Comparison of ENCODE assay signal across 10 mouse cellular contexts in the genomic region with DNA sequence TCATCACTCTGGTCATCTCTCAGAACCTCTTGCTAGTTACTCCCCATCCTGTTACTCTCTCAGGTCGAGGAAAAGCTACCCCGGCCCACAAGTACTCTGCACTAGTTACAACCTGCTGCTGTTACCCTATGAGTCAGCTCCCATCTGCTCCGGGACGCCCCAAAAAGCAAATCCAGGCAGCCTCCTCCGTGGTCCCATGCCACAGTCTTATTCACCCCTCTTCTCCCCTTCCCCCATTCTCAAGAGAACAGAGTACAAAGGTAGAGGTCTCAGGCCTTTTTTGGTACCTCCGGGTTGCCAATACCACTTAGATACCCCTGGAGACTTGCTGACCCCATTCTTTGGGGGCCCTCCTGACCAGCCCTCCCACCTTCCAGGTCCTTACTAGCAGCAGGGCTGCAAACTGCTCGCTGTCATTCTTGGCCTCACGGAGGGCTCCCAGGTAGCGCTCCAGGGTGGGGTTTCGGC. TPM values are rescaled to one million over a fixed set of nuclear protein-coding genes. Genes with fewer than 3 reads are reported as not detected.
DNase-seq lines count a peak whose midpoint lies in the region; ATAC-seq and TF ChIP-seq lines count a peak whose summit lies in the region.
"Had no signal": no experiment of that assay in that cellular context is flagged by ENCODE, and none has a peak within 500 bp of the region (broad histone marks: within the 10 kb centered on the region; RNA-seq: fewer than 3 reads in every experiment).

No protein-coding gene starts in this region.

- H3K36me3 ChIP-seq in heart, embryonic 12.5 days: peaks cover 42% of the 10 kb centered on the region
- peaks cover 41% of the 10 kb centered on the region for H3K36me3 ChIP-seq in limb, embryonic 12.5 days
- peaks cover 7% of the 10 kb centered on the region; the same call in 1 of the 2 replicates for H3K36me3 ChIP-seq in stomach, postnatal 0 days (ENCODE audit: control insufficient read depth, insufficient read depth, low read length)

- no peaks in the 10 kb centered on the region for H3K27me3 ChIP-seq in heart, embryonic 12.5 days (replicated peaks)
- no peaks in the 10 kb centered on the region for H3K27me3 ChIP-seq in limb, embryonic 12.5 days
- no peaks in the 10 kb centered on the region for H3K27me3 ChIP-seq in stomach, postnatal 0 days (ENCODE audit: control insufficient read depth, insufficient read depth, low read length)

- 0 out of 2 replicates have a peak overlapping the region, but pooled peaks have one; percentile 83 for H3K9ac ChIP-seq in heart, embryonic 12.5 days
- peak overlapping the region; percentile 71 for H3K9ac ChIP-seq in limb, embryonic 12.5 days (replicated peaks)
- H3K9ac ChIP-seq in stomach, postnatal 0 days (ENCODE audit: low read length): no peak overlapping the region

- no peaks in the 10 kb centered on the region for H3K9me3 ChIP-seq in heart, embryonic 12.5 days (replicated peaks)
- H3K9me3 ChIP-seq in limb, embryonic 12.5 days: no peaks in the 10 kb centered on the region
- H3K9me3 ChIP-seq in stomach, postnatal 0 days (ENCODE audit: control insufficient read depth, low read length): no peaks in the 10 kb centered on the region

- no peak for DNase-seq in heart, postnatal 36 days
- peak; percentile 39 for DNase-seq in testis, postnatal 10 days (ENCODE audit: low spot score)
- DNase-seq in testis, postnatal 14 days (ENCODE audit: low spot score): no peak
- no peak for DNase-seq in stomach, postnatal 0 days (ENCODE audit: low spot score)
- no peak for DNase-seq in ovary, postnatal 10 days (ENCODE audit: low spot score)
- DNase-seq: embryo, embryonic 11 days had no signal

- WGBS in heart, embryonic 12.5 days: 53% methylated on average over 10 of the region's 10 CpGs
- 59% methylated on average over 10 of the region's 10 CpGs for WGBS in limb, embryonic 12.5 days
- 55% methylated on average over 10 of the region's 10 CpGs for WGBS in stomach, postnatal 0 days

- peaks cover 34% of the 10 kb centered on the region for H3K4me1 ChIP-seq in heart, embryonic 12.5 days (replicated peaks)
- peaks cover 35% of the 10 kb centered on the region for H3K4me1 ChIP-seq in limb, embryonic 12.5 days (replicated peaks)
- peaks cover 7% of the 10 kb centered on the region; the same call in 1 of the 2 replicates for H3K4me1 ChIP-seq in stomach, postnatal 0 days (replicated peaks; ENCODE audit: control insufficient read depth, insufficient read depth)

- H3K4me2 ChIP-seq in heart, embryonic 12.5 days: peak overlapping the region; percentile 96
- H3K4me2 ChIP-seq in limb, embryonic 12.5 days: peak overlapping the region; percentile 98
- H3K4me2 ChIP-seq in stomach, postnatal 0 days (replicated peaks; ENCODE audit: low read depth): peak overlapping the region; percentile 91

- H3K4me3 ChIP-seq in heart, embryonic 12.5 days: peak overlapping the region; percentile 86
- peak overlapping the region; percentile 90 for H3K4me3 ChIP-seq in limb, embryonic 12.5 days (replicated peaks)
- 0 out of 2 replicates have a peak overlapping the region, but pooled peaks have one; percentile 89 for H3K4me3 ChIP-seq in stomach, postnatal 0 days (ENCODE audit: low read depth, low read length)

- no peak for TF ChIP-seq CTCF in stomach, postnatal 0 days (IDR thresholded peaks at IDR 0.05; ENCODE audit: low read depth)

- no peak for ATAC-seq in heart, embryonic 12.5 days (ENCODE audit: insufficient number of reproducible peaks, low FRiP score)
- ATAC-seq in limb, embryonic 12.5 days (ENCODE audit: insufficient number of reproducible peaks, insufficient read depth, low FRiP score, low TSS enrichment, low read depth): no peak
- no peak for ATAC-seq in stomach, postnatal 0 days (ENCODE audit: low FRiP score, low TSS enrichment)
- no peak for ATAC-seq in cerebellum, adult (ENCODE audit: insufficient number of reproducible peaks, low FRiP score, low TSS enrichment)

- TF ChIP-seq EP300 in stomach, postnatal 0 days (optimal IDR thresholded peaks at IDR 0.05): no peak

- no peak overlapping the region for H3K27ac ChIP-seq in heart, embryonic 12.5 days (ENCODE audit: poor library complexity, severe bottlenecking)
- no peak overlapping the region for H3K27ac ChIP-seq in limb, embryonic 12.5 days
- H3K27ac ChIP-seq in stomach, postnatal 0 days (replicated peaks): no peak overlapping the region

- intact Hi-C loops in heart, postnatal 36 days (cut with DNase I): loop anchor here (5.0 kb wide), 1 partner anchor 276 kb away; no protein-coding TSS in a partner anchor

RNA-seq across cellular contexts. Expression of gene Ncdn, which starts 1.6 kb away (rescaled TPM):
- 31.3 and 32.4 TPM in 2 replicates for polyA plus RNA-seq in heart, embryonic 12.5 days (2016; fragmentation: Nextera tagmentation; extraction: Ambion mirVana)
- 10 to 100 TPM; 13.0 to 16.0 TPM for total RNA-seq in heart, postnatal 36 days (2021)
- polyA plus RNA-seq in limb, embryonic 12.5 days (2016; fragmentation: Nextera tagmentation; extraction: Ambion mirVana): 33.5 and 35.8 TPM in 2 replicates
- polyA plus RNA-seq in stomach, postnatal 0 days (2015; fragmentation: Nextera tagmentation; extraction: Ambion mirVana): 13.4 and 14.5 TPM in 2 replicates

RNA-seq across cellular contexts. Expression of gene AU040320, which starts 1.8 kb away (rescaled TPM):
- polyA plus RNA-seq in heart, embryonic 12.5 days (2016; fragmentation: Nextera tagmentation; extraction: Ambion mirVana): 28.1 and 29.8 TPM in 2 replicates
- total RNA-seq in heart, postnatal 36 days (2021): 10 to 100 TPM; 29.4 to 33.5 TPM
- 15.7 and 17.4 TPM in 2 replicates for polyA plus RNA-seq in limb, embryonic 12.5 days (2016; fragmentation: Nextera tagmentation; extraction: Ambion mirVana)
- 18.2 and 20.2 TPM in 2 replicates for polyA plus RNA-seq in stomach, postnatal 0 days (2015; fragmentation: Nextera tagmentation; extraction: Ambion mirVana)

RNA-seq across cellular contexts. Expression of gene Tfap2e, which starts 15.6 kb away (rescaled TPM):
- polyA plus RNA-seq in heart, embryonic 12.5 days (2016; fragmentation: Nextera tagmentation; extraction: Ambion mirVana): not detected in 2 replicates
- total RNA-seq in heart, postnatal 36 days (2021): not detected
- polyA plus RNA-seq in limb, embryonic 12.5 days (2016; fragmentation: Nextera tagmentation; extraction: Ambion mirVana): not detected in 2 replicates
- polyA plus RNA-seq in stomach, postnatal 0 days (2015; fragmentation: Nextera tagmentation; extraction: Ambion mirVana): 0.80 and 1.0 TPM in 2 replicates
- total RNA-seq: left cerebral cortex, adult 8-10 months had no signal
